Mouse (Mus musculus) heart, postnatal 0 days (tissue): ENCODE results near the gene Tmem138. TPM values are rescaled to one million over a fixed set of nuclear protein-coding genes. Genes with fewer than 3 reads are reported as not detected.
A peak's percentile ranks its signal among the peaks of the same experiment; 100 is the strongest.

Experiments used
- ATAC-seq: fragments of 200-750 bp; cut with Nextera tagmentation; 2 replicates; pipeline ENCODE4 v1.8.0; 2017; ENCODE audit warnings: low read depth, moderate number of reproducible peaks, moderate library complexity; ENCODE audit not compliant: insufficient read depth
- DNase-seq: peaks from one replicate; pipeline ENCODE4 v3.0.0-alpha.2; 2016; ENCODE audit warnings: low spot score
- H3K27ac ChIP-seq: fragments of 300-500 bp; sonication (generic); 2 replicates; pipeline ENCODE4 v1.5.1; 2014; ENCODE audit warnings: low read depth, mild to moderate bottlenecking
- H3K27me3 ChIP-seq: fragments of 300-500 bp; sonication (generic); 2 replicates; pipeline ENCODE4 v1.6.1; 2014; ENCODE audit warnings: low read length, mixed read lengths; ENCODE audit not compliant: control insufficient read depth, insufficient read depth
- H3K36me3 ChIP-seq: fragments of 300-500 bp; sonication (generic); replicated peaks from 2 replicates; pipeline ENCODE4 v1.6.1; 2014; ENCODE audit warnings: low read length, mixed read lengths; ENCODE audit not compliant: control insufficient read depth, insufficient read depth
- H3K4me1 ChIP-seq: fragments of 300-500 bp; sonication (generic); 2 replicates; pipeline ENCODE4 v1.6.1; 2014; ENCODE audit warnings: antibody characterized with exemption; ENCODE audit not compliant: control insufficient read depth, insufficient read depth
- H3K4me2 ChIP-seq: fragments of 300-500 bp; sonication (generic); 2 replicates; pipeline ENCODE4 v1.6.1; 2014; ENCODE audit warnings: low read depth, mild to moderate bottlenecking, low read length, moderate library complexity
- H3K4me3 ChIP-seq: fragments of 300-500 bp; sonication (generic); 2 replicates; pipeline ENCODE4 v1.5.1; 2014; ENCODE audit warnings: low read depth, low read length
- H3K9ac ChIP-seq: fragments of 300-500 bp; sonication (generic); replicated peaks from 2 replicates; pipeline ENCODE4 v1.6.1; 2014; ENCODE audit warnings: low read depth, low read length, mixed read lengths
- H3K9me3 ChIP-seq: fragments of 300-500 bp; sonication (generic); replicated peaks from 2 replicates; pipeline ENCODE4 v1.6.1; 2016; ENCODE audit warnings: low read length; ENCODE audit not compliant: control insufficient read depth
- CTCF ChIP-seq: IDR thresholded peaks from 2 replicates; pipeline ENCODE4 v1.5.1; 2016; ENCODE audit warnings: antibody characterized with exemption, control low read depth, low read depth
- EP300 ChIP-seq: IDR thresholded peaks from 2 replicates; pipeline ENCODE4 v1.6.1; 2016; ENCODE audit warnings: antibody characterized with exemption, low read depth
- WGBS: fragments of 180-500 bp; shearing (Covaris S2); extraction: QIAGEN DNeasy Blood & Tissue Kit; methylation state at CpG from one replicate; pipeline ENCODE4 v1.1.7; 2014; 5-methylcytosine and 5-hydroxymethylcytosine counted together
- polyA plus RNA-seq: library from polyadenylated mRNA; unstranded; fragments of >200 nt; fragmentation: Nextera tagmentation; extraction: Ambion mirVana; gene quantifications from 2 replicates; pipeline ENCODE4 v1.2.1, GENCODE M21; 2015
- total RNA-seq: library from RNA; depleted of rRNA; stranded (reverse); fragments of >200 nt; gene quantifications from 2 replicates; pipeline ENCODE4 v1.2.3, GENCODE M21; 2014; ENCODE audit warnings: low replicate concordance; rRNA removed

Gene Tmem138
- total and polyA plus RNA-seq, 2 experiments from 2014 or later: 8.1 to 11.9 TPM

DNA sequence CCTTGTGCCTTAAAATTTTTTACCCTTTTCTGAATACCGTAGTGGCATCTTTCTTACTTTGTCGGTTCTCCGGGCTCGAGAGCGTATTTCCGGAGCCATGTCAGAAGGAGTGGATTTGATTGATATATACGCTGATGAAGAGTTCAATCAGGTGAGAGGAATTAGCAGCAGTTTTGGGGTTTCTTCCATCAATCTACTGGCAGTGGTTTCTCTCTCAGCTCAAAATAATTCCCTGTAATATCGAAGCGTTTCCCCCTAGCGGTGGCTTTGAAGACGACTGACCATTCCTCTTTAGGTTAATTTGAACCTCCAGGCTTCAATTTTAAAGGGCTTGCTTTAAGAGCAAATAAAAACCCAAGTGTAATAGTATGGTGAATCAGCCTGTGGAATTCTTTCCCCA, 51.3 kb downstream of the Tmem138 start, which contains the start of gene Sdhaf2:
Gene Sdhaf2, minus strand, starts transcription at position 233 of the 400 bp plus-strand sequence.
- Histone ChIP-seq H3K4me1 (peaks cover 16% of the 10 kb centered on the region), H3K4me2 (peak within 1 kb of the TSS; percentile 74), H3K9ac (peak within 1 kb of the TSS; percentile 98), H3K4me3 (peak within 1 kb of the TSS; percentile 82), H3K27ac (peak within 1 kb of the TSS; percentile 99), H3K36me3 (0 out of 2 replicates have a peak, but pooled peaks cover 14% of the 10 kb centered on the region), H3K27me3 (no peaks in the 10 kb centered on the region), H3K9me3 (no peaks in the 10 kb centered on the region)
- ATAC-seq (no peak; the same call in 1 of the 2 replicates), DNase-seq (peak; percentile 78)
- peak; percentile 62 for TF ChIP-seq CTCF
- no peak for TF ChIP-seq EP300
- 0% methylated on average over 11 of the region's 11 CpGs for WGBS

DNA sequence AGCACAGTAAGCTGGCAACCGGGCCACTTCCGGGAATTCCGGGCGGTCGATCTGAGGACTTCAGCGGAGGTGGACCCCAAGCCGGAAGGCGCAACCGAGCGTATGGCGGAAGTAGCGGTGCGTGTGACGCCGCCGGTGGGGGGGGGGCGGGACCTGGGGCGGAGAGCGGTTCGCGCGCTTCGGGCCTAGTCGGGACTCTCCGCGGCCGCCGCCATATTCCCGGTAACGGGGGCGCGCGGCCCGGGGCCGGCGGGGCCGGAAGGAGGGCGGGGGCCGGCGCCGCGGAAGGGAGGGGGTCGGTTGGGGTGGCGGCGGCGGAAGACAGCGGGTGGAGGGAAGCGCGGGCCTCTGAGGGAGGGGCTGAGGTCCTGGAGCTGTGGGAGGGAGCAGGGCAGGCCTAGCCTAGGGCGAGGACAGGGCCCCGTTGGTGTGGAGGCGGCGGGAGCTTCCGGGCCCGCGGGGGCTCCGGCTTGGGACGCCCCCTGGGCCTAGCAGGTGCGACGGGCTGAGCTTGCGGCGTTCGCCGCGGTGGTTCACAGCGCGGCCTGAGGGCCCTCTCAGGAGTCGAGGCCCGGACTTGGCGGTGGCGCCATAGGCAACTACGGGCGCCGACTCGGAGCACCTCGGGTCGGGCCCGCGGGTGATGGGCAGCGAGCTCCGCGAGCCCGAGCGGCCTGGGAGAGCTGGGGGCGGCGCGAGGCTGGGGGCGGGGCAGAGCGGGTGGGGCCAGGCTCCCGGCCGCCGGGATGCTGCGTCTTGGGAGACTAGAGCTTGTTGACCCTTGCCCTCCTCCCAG, 51.9 kb downstream of the Tmem138 start, which contains the start of gene Cpsf7:
Gene Cpsf7, plus strand, starts transcription at position 161 of the 796 bp plus-strand sequence.
- 1% methylated on average over 69 of the region's 93 CpGs for WGBS
- DNase-seq: peak; percentile 92
- Histone ChIP-seq H3K27ac (peak within 1 kb of the TSS; percentile 99), H3K9ac (peak within 1 kb of the TSS; percentile 98), H3K4me2 (peak within 1 kb of the TSS; percentile 74), H3K4me3 (peak within 1 kb of the TSS; percentile 82), H3K27me3 (no peaks in the 10 kb centered on the region), H3K36me3 (0 out of 2 replicates have a peak, but pooled peaks cover 9% of the 10 kb centered on the region), H3K9me3 (no peaks in the 10 kb centered on the region), H3K4me1 (peaks cover 16% of the 10 kb centered on the region)
- ATAC-seq: peak; percentile 93
- TF ChIP-seq EP300 (peak; percentile 2; the same call in 1 of the 2 replicates), CTCF (no peak)

DNA sequence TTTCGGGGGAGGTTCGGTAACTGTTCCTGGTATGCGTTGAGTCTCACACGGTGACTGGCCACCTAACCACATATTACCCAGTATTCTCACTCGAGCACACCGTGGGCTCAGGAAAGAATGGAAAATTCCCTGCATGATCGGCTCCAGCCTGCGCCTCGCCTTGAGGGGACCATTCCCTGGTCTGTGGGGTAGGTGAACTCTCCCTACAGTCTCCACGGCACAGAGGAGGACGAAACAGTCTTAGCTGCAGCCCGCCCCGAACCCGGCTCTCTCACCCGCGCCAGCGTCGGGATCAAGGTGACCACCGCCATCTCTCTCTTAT, 52.4 kb downstream of the Tmem138 start:
- Histone ChIP-seq H3K9ac (peak overlapping the region; percentile 98), H3K4me1 (peaks cover 16% of the 10 kb centered on the region), H3K27me3 (no peaks in the 10 kb centered on the region), H3K9me3 (no peaks in the 10 kb centered on the region), H3K36me3 (0 out of 2 replicates have a peak, but pooled peaks cover 7% of the 10 kb centered on the region), H3K27ac (peak overlapping the region; percentile 99), H3K4me3 (peak overlapping the region; percentile 82), H3K4me2 (peak overlapping the region; percentile 74)
- DNase-seq (peak; percentile 20), ATAC-seq (no peak)
- 1% methylated on average over 19 of the region's 19 CpGs for WGBS
- no peak for TF ChIP-seq EP300

DNA sequence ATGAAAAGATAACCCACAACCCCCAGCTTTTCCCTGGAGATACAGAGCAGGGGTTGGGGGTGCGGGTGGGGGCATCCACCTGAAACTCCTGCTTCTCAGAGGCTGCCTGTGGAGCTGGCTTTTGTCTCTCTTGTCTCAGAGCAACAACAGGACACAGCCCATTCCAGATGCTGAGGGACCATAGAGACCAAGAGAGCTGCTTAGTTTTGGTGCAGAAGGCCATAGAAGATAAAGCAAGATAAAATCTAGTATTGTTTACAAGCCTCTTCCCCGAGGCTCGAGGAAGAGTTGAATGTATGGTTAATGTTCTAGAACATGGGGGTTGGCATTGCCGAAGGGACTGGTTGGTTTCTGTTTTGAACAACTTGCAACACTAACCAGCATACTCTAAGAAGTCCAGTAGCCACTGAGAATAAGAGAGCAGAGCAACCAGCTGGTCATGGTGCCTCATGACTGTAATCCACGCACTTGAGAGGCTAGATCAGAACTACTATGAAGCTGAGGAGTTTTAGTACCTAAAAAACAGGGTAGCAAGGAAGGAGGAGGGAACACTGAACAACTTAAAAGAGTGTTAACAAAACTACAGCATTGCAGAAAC, 53.6 kb downstream of the Tmem138 start:
- no peaks in the 10 kb centered on the region for H3K27me3 ChIP-seq
- H3K4me3 ChIP-seq: no peak overlapping the region
- H3K4me1 ChIP-seq: peaks cover 16% of the 10 kb centered on the region
- no peak overlapping the region for H3K27ac ChIP-seq
- peak overlapping the region; percentile 74; the same call in 1 of the 2 replicates for H3K4me2 ChIP-seq
- H3K36me3 ChIP-seq: 0 out of 2 replicates have a peak, but pooled peaks cover 7% of the 10 kb centered on the region
- no peaks in the 10 kb centered on the region for H3K9me3 ChIP-seq
- 66% methylated on average over 5 of the region's 5 CpGs for WGBS
- H3K9ac ChIP-seq: no peak overlapping the region; the same call in 1 of the 2 replicates
- DNase-seq (no peak), ATAC-seq (no peak)
- TF ChIP-seq EP300: no peak
- no peak for TF ChIP-seq CTCF

DNA sequence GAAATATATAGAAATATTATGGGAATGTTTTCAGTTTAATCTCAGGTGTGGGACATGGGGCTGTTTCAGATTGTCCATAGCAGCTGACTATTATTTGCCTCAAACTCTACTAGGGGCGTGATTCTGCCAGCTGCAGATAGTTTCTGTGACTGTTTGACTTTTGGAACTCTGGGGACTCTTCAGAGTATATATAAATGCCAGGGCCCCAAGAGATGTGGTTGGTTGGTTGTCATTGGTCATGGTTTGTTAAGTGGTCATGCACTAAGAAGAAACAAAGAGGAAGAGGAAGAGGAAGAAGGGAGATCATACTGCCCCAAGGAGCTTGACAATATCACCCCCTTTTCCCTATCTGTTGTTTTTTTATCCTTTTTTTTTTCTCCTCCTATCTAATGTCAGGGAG, 55.2 kb downstream of the Tmem138 start:
- no peaks in the 10 kb centered on the region for H3K27me3 ChIP-seq
- peaks cover 14% of the 10 kb centered on the region for H3K4me1 ChIP-seq
- no peak overlapping the region for H3K9ac ChIP-seq
- 74% methylated on average over 1 of the region's 1 CpGs for WGBS
- H3K36me3 ChIP-seq: peaks cover 3% of the 10 kb centered on the region
- ATAC-seq: no peak
- DNase-seq: no peak
- no peaks in the 10 kb centered on the region for H3K9me3 ChIP-seq
- H3K4me3 ChIP-seq: no peak overlapping the region
- no peak for TF ChIP-seq CTCF
- TF ChIP-seq EP300: no peak
- no peak overlapping the region for H3K4me2 ChIP-seq
- no peak overlapping the region for H3K27ac ChIP-seq

Other genes with a start within 250 kb of the Tmem138 start
- 5.0 and 6.0 TPM in 2 replicates for gene Syt7, start 188.3 kb downstream of the Tmem138 start, total RNA-seq
- gene Syt7, start 188.3 kb downstream of the Tmem138 start, polyA plus RNA-seq: 0.78 and 0.96 TPM in 2 replicates
- gene Lrrc10b, start 119.9 kb downstream of the Tmem138 start, total RNA-seq: 1.9 TPM in 1 of 2 replicates, not detected in the other
- 0.08 and 0.18 TPM in 2 replicates for gene Lrrc10b, start 119.9 kb downstream of the Tmem138 start, polyA plus RNA-seq
- gene Ppp1r32, start 94.4 kb downstream of the Tmem138 start, total RNA-seq: 0.19 TPM in 1 of 2 replicates, not detected in the other
- 0.14 TPM in 2 replicates for gene Ppp1r32, start 94.4 kb downstream of the Tmem138 start, polyA plus RNA-seq
- gene Cpsf7, start 52.1 kb downstream of the Tmem138 start, total RNA-seq: 18.4 and 51.4 TPM in 2 replicates
- 14.2 and 14.8 TPM in 2 replicates for gene Cpsf7, start 52.1 kb downstream of the Tmem138 start, polyA plus RNA-seq
- gene Sdhaf2, start 51.2 kb downstream of the Tmem138 start, total RNA-seq: 50.6 and 66.2 TPM in 2 replicates
- gene Sdhaf2, start 51.2 kb downstream of the Tmem138 start, polyA plus RNA-seq: 56.1 and 56.9 TPM in 2 replicates
- 10.2 and 12.9 TPM in 2 replicates for gene Tmem216, start 21.1 kb downstream of the Tmem138 start, total RNA-seq
- 12.7 and 13.2 TPM in 2 replicates for gene Tmem216, start 21.1 kb downstream of the Tmem138 start, polyA plus RNA-seq
- gene Cyb561a3, start 190 bp downstream of the Tmem138 start, total RNA-seq: 11.9 and 22.7 TPM in 2 replicates
- gene Cyb561a3, start 190 bp downstream of the Tmem138 start, polyA plus RNA-seq: 13.7 and 15.5 TPM in 2 replicates
- gene Ddb1, start 28.0 kb upstream of the Tmem138 start, total RNA-seq: 298 and 349 TPM in 2 replicates
- 130 and 137 TPM in 2 replicates for gene Ddb1, start 28.0 kb upstream of the Tmem138 start, polyA plus RNA-seq
- gene Tkfc, start 28.3 kb upstream of the Tmem138 start, total RNA-seq: 2.7 and 3.0 TPM in 2 replicates
- gene Tkfc, start 28.3 kb upstream of the Tmem138 start, polyA plus RNA-seq: 5.9 and 7.7 TPM in 2 replicates
- gene Vwce, start 56.9 kb upstream of the Tmem138 start, total RNA-seq: 0.19 and 4.7 TPM in 2 replicates
- gene Vwce, start 56.9 kb upstream of the Tmem138 start, polyA plus RNA-seq: 0.22 and 0.23 TPM in 2 replicates
- not detected in 2 replicates for gene Pga5, start 100.7 kb upstream of the Tmem138 start, total RNA-seq
- not detected in 2 replicates for gene Pga5, start 100.7 kb upstream of the Tmem138 start, polyA plus RNA-seq
- gene Vps37c, start 111.4 kb upstream of the Tmem138 start, total RNA-seq: 25.5 and 42.1 TPM in 2 replicates
- gene Vps37c, start 111.4 kb upstream of the Tmem138 start, polyA plus RNA-seq: 22.2 and 23.0 TPM in 2 replicates
- 3.2 TPM in 1 of 2 replicates, not detected in the other for gene Cd5, start 161.6 kb upstream of the Tmem138 start, total RNA-seq
- 0.12 and 0.23 TPM in 2 replicates for gene Cd5, start 161.6 kb upstream of the Tmem138 start, polyA plus RNA-seq